Mouse (Mus musculus) mature B cell (primary cell): ENCODE data around the gene Hoxc9.

Experiments used
- in situ Hi-C: fragments of 300-500 bp; cut with MboI; formaldehyde crosslinking; loops from 2 replicates; pipeline ENCODE4 v1.14.3; 2019

The Hoxc9 gene

GRCm38 (mm10) chr15:102997939-102998355 is 21.7 kb downstream of the Hoxc9 start, which contains the start of gene Hoxc6:
Gene Hoxc6, plus strand, starts transcription at chr15:102998257.
- in situ Hi-C loops, result loop anchor here (25.0 kb wide), 1 partner anchor 314 kb away; the partner anchor contains the start of gene Gpr84

- in situ Hi-C loops, result loop anchor here (25.0 kb wide), 1 partner anchor 314 kb away; the partner anchor contains the start of gene Gpr84
Measured at GRCm38 (mm10) chr15:102998608-102999182, 22.5 kb downstream of the Hoxc9 start.

- in situ Hi-C loops, result loop anchor here (25.0 kb wide), 1 partner anchor 313 kb away; the partner anchor contains the start of gene Gpr84
Measured at GRCm38 (mm10) chr15:102999183-102999831, 23.1 kb downstream of the Hoxc9 start.

- in situ Hi-C loops, result loop anchor here (25.0 kb wide), 1 partner anchor 312 kb away; the partner anchor contains the start of gene Gpr84
Measured at GRCm38 (mm10) chr15:102999955-103000354, 23.7 kb downstream of the Hoxc9 start.

GRCm38 (mm10) chr15:103000501-103000901 is 24.3 kb downstream of the Hoxc9 start:
- in situ Hi-C loops, result no loop called here

- in situ Hi-C loops, result no loop called here
Measured at GRCm38 (mm10) chr15:103001370-103001769, 25.1 kb downstream of the Hoxc9 start.

- in situ Hi-C loops, result no loop called here
Measured at GRCm38 (mm10) chr15:103002156-103002555, 25.9 kb downstream of the Hoxc9 start.

- in situ Hi-C loops, result no loop called here
Measured at GRCm38 (mm10) chr15:103002821-103003448, 26.7 kb downstream of the Hoxc9 start.

- in situ Hi-C loops, result no loop called here
Measured at GRCm38 (mm10) chr15:103005308-103005707, 29.1 kb downstream of the Hoxc9 start.

- in situ Hi-C loops, result no loop called here
Measured at GRCm38 (mm10) chr15:103005797-103006196, 29.6 kb downstream of the Hoxc9 start.

GRCm38 (mm10) chr15:103006326-103006725 is 30.1 kb downstream of the Hoxc9 start:
- in situ Hi-C loops, result no loop called here

GRCm38 (mm10) chr15:103009265-103010111 is 33.2 kb downstream of the Hoxc9 start:
- in situ Hi-C loops, result no loop called here

GRCm38 (mm10) chr15:103010112-103010846 is 34.0 kb downstream of the Hoxc9 start:
- in situ Hi-C loops, result no loop called here

GRCm38 (mm10) chr15:103010847-103011555 is 34.8 kb downstream of the Hoxc9 start:
- in situ Hi-C loops, result no loop called here

GRCm38 (mm10) chr15:103011928-103012486 is 35.8 kb downstream of the Hoxc9 start:
- in situ Hi-C loops, result no loop called here

GRCm38 (mm10) chr15:103013238-103013984 is 37.2 kb downstream of the Hoxc9 start:
- in situ Hi-C loops, result no loop called here

- in situ Hi-C loops, result no loop called here
Measured at GRCm38 (mm10) chr15:103014166-103015008, 38.1 kb downstream of the Hoxc9 start.

- in situ Hi-C loops, result no loop called here
Measured at GRCm38 (mm10) chr15:103015009-103015399, 38.8 kb downstream of the Hoxc9 start.
